Mouse (Mus musculus): ENCODE results near the gene Edar.
"Not testable (repeated sequence)": the region's sequence is repeated elsewhere in the genome, so short reads cannot be mapped to it uniquely, and the experiment has no call there.

Gene Edar

DNA sequence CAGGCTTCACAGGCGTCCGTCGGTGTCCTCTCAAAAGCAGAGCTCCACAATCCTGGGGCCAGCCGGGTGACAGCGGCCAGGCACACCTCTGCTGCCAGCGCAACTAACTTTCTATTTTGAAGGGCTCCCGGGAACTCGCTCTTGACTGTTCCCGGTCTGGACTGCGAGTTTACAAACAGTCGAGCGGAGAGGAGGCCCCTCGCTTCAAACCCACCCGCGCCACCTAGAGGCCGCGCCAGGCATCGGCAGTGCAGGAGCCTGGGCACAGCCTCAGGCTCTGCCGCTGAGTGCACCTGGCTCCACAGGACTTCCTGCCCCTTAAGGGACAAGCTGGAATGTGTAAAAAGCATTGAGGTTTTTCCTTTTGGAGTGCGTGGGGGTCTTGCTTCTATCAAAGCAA is at the start of gene Edar:
Edar (minus strand) TSS at position 122 of the 400 bp plus-strand sequence.
- DNase-seq, result peak; percentile 63 to 67

DNA sequence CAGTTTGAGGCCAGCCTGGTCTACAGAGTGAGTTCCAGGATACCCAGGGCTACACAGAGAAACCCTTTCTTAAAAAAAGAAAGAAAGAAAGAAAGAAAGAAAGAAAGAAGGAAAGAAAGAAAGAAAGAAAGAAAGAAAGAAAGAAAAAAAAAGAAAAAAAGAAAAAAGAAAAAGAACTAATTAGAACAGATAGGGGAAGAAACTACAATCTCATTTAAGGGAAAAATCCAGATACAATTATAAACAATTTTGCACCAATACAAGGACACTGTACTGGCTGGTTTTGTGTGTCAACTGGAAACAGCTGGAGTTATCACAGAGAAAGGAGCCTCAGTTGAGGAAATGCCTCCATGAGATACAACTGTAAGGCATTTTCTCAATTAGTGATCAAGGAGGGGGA is 42.7 kb upstream of the Edar start, which contains the start of gene Gm17542:
Gm17542 (minus strand) TSS at position 101 of the 400 bp plus-strand sequence.
- not testable (repeated sequence) for DNase-seq

DNA sequence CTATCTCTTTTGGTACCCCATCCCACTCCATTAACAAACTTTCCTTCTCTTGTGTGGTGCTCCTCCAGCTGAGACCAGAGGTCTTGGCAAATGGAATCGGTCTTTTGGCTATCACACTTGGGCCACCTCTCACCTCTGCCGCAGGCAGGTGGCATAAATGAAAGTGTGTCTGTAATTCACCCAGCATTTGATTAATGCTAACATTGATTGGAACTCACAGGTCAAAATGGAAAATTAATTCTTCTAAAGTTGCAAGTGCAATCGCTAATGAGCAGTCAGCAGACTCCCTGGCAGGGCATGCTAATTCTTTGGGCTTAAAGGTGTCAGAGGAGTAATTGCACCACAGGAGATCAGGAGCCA is 39.3 kb upstream of the Edar start:
- no peak for DNase-seq

DNA sequence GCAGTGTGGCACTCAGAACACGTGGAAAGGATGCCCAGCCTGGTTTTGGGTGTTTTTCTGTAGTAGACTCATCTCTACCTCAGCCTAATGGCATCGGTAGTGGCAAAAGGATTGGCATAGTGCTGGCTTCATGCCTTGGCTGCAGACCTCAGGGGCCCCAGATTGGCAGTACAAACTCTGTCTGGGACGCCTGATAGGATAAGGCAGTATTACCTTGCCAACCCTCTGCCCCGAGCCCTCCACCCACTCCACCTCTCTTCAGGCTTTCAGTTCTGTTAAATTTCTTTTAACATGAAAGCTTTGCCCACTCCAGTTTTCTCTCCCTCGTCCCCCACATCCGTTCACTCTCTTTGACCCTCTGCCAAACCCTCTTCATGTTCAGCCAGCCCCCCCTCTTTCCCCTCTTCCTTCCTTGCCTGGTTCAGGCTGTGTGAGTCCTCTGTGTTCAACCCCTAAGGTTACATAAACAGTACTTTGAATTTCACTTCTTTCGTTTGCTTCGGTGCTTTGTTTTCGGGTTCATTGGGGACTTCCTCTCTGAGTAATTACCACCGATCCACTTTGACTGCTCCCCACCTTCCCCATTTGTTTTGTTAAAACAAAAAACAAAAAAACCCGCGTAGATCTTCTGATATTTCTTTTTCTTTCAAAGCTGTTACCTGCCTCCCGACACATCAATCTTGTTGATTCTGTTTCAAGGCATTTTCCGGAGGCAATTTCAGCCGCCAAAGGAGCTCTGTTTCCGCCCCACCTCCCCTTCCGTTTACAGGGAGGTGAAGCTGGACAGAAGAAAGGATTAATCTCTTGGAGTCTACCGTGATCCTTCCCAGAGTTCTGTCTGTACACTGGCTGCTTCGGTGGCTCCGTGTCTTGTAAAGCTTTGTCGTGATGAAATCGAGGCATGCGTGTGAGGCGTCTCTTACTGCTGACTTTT is 38.7 kb upstream of the Edar start:
- DNase-seq, result peak; percentile 15 to 25

DNA sequence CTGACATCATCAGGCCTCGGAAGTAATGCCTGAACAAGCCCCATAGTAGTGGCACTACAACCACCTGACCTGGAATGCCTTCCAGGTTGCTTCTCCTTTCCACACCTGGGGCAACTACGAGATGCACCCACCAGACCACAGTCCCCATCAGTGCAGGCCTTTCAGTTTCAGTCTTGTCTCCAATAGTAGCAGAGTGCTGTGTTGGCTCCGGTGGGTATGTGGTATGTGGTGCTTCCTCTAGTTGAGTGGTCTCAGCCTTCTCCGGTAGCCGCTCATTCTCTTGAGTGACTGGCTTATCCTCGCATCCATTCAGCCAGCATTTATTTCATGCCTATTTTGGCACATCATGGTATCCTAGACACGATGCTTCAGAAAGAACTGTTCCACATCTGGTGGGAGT is 37.8 kb upstream of the Edar start:
- DNase-seq, result no peak

DNA sequence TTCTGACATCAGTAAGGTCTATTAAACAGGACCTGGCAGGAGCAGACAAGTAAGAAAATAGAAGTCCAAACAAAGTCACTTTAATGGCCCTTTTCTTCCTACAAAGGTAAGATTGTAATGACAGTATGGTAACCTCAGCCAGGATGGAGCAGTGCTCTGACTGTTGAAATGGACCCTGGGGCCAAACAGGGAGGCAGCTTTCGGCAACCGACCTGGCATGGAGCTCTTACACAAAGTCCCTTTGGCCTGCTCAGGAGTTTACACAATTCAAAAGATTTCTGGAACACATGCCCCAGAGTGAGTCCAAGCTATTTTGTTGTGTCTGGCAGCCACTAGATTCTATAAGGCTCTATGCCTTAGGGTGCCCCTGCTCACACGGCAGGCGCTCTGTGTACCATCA is 33.6 kb upstream of the Edar start:
- DNase-seq, result no peak

DNA sequence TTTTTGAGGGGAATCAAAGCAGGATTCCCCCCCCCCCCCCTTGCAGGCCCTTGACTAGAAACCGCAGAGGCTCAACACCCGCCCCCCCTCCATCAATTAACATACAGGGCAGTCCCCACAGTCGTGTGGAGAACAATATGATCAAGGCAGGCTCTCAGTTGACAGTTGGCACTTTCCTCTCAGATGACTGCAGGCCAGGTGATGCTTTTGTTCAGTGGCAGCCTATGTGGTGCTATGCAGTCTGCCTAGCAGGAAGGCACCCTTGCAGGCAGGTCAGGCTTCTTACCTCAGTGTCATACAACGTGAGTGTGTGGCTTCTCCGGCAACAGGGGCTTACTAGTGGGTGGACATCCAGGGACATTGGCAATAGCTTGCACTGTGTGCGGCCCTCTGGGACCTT is 25.1 kb upstream of the Edar start:
- no peak for DNase-seq

DNA sequence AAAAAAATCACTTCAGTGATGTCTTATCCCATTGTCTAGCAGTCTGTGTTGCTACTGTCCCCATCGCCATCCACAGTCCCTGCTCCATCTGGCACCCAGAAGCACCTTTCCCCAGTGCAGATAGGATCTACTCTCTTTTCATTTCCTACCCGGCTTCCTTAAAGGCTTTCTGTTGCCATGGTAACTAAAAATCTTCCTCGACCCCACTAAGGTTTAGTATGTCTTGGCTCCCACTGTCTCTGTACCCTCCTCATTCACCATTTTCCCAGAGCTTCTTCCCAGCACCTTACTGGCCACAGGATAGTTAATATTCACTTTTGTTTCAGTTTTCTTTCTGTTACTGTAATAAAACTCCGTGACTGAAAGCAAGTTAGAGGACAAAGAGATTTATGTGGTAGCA is 24.7 kb upstream of the Edar start:
- no peak for DNase-seq

DNA sequence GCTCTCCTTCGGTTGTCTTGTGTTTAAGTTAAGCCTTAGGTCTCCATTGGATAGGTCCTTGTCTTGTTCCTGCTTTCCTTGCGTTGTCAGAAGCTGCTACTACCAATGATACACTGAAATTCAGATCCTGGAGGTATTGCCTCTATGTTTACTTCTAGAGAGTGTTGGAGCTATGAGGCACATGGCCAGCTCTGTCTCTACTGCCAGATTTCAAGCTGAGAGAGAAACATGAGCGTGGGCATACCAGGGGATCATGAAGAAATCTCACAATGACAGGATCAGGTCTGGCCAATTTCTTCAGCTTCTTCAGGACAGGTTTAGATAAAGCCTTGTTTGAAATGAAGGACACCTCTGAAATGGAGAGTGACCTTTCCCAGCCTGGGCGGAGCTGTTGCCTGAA is 23.5 kb upstream of the Edar start:
- no peak for DNase-seq

DNA sequence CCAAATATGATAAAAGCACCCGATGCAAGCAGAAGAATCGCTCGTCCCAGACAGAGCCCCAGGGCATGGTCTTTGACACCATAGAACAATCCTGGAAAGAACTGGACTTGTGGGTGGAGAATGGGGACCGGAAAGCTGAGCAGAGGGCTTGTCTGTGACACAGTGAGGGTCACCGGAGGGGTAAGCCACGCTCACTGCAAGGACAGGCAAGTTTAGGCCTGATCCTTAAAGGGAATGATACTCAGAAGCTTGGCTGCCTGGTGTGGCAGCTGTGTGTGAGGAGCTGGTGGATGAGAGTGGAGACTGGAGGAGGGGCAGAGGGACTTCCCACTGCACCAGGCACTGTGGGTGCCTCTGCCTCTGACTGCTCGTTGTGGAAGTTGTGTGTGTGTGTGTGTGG is 15.6 kb upstream of the Edar start:
- DNase-seq, result no peak

DNA sequence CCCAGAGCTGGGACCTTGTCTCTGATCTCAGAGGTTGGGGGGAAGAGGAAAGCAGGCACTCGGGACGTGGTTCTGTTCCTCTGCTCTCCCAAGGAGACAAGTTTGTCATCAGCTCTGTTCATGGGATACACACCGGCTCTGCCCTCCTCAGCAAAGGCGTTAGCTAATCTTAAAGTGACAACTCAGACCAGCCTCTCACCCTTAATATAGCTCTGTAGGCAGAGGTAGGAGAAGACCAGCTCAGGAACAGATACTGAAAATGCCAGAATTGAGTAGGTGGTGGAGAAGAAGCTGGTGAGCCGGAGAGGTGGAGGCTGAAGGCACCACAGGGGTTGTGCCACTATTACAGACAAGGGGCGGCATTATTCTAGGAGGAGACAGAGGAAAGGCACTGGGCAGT is 3.8 kb upstream of the Edar start:
- DNase-seq, result no peak

DNA sequence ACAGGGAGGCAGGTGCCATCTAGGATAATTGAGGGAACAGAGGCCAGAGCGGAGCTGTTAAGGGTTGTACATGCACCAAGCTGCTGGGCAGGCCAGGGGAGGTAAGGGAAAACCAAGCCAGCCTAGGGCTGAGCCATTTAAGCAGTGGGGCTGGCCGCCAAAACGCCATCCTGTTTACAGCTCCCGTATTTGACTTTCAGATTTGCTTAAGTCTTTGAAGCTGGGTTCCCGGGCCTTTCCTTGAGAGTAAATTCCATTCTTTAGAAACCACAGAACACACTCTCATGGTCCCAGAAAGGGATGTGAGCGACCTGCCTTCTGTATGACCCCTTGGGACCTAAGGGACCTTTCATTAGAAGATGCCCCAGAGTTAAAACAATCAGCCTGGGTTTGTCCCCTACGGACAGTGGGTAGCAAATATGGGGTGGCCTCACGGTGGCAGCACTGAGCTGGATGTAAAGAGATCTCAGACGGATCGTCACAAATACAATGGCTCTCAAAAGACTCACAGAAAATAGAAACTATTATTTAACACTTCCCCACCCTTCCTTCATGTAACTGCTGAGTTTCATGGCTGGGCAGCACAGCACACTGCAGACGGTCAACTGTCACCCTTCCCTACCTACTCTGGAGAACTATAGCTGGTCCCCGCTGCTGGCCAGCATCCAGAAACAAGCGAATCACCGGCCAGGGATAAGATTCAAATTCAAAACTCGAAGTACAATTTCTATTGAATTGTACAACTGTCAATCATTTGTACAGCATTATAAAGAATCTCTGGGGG is 2.0 kb downstream of the Edar start:
- DNase-seq, result peak; percentile 69 to 71

DNA sequence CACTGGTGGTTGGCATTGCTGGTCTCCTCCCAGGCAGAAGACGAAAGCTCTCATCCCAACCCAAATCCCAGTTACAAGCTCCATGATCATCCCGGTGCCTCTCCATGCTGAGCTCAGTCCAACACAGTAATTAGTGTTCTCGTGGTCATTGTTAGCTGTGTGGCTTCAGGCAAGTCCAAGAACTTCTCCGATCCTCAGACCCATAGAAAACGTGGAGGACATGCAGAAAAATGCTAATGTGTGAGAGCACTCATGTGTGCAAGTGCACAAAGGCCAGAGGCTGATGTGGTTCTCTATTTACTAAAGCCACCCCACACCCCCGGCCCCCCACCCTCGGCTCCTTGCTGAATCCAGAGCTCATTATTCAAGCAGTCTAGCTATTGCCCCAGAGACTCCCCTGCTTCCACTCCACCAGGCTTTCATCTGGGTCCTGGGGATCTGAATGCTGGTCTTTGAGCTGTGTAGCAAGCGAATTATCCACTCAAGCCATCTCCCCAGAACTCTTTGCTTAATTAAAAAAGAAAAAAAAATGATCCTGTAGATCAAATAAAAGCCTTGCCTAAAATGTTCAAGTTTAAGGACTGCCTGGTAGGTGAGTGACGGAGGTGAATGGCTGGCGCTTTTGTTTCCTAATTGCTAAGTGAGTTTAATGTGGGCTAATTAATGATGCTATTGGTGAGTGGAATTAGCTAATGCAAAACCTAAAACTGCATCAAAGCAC is 2.7 kb downstream of the Edar start:
- DNase-seq, result no peak

DNA sequence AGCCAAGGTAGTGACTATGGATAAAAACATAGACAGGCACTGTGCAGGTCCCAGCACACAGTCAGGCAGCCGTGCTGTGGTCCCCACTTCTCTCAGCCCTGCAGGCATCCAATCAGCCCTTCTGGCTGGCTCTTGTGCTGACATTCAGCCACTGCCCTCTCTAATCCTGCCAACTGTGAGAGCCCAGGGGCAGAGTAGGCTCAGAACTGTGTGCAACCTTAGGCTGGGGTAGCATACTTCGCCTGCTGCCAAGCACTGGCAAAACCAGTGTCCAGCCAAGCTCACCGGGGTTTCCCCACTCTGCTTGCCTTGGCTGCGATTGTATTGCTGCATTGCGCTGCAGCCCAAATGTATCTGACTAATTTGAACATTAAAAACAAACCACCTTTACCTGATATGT is 11.6 kb downstream of the Edar start:
- DNase-seq, result no peak

DNA sequence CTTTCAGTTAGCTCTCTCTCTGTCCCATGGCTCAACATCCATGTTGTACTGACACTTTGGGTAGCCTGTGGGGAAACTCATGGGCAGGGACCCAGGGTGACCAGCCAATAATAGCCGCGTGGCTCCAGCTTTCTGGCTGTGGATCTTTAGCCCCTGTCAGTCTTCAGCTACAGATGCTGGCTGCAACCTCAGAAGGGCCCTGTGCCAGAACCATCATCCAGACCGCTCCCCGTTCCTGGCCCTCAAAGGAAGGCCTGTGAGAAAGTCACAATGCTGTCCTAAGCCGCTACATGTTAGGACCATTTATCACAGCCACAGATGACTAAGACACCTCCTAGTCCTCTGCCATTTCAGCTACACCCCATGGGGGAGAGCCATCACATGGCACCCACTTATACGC is 12.0 kb downstream of the Edar start:
- DNase-seq, result no peak

DNA sequence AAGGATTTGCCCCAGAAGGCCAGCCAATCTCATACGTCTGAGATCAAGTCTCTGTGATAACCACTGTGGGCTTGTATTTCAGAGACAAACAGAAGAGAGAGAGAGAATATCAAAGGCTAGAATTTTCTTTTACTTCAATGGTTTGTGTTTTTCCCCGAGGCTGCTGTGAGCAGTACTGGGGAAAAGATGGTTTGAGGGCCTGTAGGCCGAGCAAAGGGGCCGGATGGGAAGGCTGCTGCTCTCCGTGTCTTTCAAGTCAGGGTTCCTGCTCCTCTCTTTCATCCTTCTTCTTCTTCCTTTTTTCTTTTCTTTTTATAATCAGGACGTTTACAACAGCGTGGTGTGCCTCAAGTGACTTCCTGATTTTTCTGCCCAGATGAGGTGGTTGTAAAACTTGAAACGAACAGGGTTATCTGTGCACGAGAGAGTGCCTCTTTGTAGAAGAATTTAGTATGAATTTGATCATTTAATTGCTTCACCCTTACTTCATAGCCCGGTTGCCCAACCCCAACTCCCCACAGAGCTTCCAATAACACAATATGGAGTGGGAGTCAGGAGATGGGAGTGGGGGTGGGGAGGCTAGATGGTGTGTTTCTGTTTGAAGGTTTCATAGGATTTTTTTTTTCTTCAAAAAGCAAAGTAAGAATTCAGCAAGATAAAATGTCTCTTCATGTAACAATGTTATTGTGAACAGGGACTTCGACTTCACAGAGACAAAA is 16.0 kb downstream of the Edar start:
- no peak for DNase-seq

DNA sequence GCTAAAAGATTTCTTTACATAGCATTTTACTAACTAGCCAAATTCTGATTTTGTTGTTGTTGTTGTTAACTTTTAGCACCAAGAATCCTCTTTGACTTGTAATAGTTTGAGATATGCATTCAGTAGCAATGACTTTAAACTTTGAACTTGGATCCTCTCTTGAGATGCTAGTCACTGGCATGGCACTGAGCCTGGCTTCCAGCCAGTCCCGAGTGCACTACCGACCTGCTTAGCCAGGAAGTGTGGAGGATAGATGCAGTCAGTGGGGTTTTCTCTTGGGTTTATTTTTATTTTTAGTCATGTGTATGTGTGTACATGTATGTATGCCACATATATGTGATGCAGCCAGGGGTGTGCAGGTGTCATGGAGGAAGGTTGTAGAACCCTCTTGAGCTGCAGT is 17.7 kb downstream of the Edar start:
- no peak for DNase-seq

DNA sequence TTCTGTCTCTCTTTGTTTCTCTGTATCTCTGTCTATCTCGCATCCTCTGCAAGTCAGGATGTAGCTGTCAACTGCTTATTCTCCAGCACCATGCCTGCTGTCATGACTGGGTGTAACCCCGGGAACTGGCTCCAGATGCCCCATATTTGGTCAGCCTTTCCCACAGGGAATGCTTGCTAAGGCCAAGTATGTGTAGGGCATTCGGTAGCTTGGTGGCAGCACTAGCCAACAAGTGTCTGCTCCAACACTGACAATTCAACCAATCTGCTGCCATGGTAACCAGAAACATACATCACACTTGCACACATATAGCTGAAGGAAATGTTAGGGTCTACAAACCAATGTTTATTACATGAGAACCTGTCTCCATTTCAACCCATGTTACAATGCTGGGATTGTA is 21.8 kb downstream of the Edar start:
- DNase-seq, result no peak

DNA sequence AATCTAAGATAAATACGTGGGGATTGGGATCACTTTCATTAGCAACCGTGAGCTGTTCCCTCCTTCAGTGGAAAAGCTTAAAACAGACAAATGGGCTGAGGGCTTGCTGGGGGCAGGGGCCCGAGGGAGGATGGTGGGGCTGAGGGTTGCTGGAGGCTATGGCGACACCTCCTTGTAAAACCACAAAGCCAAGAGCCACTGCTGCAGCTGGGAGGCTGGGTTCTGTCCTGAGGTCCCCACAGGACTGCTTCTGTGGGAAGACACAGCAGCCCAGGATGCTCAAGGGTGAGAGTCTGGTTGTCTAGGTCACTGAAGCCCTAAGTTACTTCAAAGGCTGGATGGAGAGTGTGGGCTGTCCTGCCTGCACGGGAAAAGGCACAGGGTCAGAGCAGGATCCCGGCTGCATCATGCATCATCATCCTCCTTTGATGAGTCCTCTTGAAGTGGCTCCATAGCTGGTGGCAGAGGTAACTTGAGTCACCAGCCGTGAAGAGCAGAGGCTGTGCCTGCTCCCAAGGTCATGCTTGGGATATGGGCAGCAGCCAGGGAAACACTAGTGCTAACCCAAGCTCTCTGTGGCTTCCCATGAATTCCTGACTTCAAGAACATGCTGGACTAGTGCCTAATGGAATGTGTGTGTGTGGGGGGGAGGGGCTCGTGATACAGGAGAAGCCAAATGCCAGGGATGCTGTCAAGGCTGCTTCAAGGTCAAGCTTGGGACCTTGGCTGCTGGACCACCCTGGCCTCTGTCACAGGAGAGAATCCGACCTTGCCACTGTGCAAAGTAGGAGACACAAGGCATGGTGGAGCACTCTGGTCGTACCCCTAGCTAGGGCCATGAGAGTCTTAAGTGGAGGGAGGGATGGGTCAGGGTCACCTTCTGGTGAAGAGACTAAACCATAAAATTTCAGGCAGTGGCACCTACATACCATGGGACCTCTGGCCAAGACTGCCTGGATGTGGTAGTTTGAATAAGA is 22.7 kb downstream of the Edar start:
- DNase-seq, result no peak

DNA sequence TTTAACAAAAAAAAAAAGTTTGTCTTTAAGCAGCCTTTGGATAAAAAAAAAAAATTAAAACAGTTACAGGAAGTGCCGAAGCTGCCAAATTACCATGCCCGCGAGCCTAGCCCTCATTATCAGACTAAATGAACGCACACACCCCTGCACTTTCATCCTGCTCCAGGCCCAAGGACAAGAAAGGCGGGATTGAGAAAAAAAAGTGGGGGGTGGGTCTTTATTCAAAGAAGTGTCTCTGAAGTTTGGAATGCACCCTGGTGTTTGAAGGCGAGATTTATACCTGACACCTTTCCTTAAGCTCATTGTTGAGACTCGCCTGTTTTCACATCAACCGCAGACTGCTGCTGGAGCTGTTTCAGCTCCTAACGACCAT is 23.4 kb downstream of the Edar start:
- no peak for DNase-seq

DNA sequence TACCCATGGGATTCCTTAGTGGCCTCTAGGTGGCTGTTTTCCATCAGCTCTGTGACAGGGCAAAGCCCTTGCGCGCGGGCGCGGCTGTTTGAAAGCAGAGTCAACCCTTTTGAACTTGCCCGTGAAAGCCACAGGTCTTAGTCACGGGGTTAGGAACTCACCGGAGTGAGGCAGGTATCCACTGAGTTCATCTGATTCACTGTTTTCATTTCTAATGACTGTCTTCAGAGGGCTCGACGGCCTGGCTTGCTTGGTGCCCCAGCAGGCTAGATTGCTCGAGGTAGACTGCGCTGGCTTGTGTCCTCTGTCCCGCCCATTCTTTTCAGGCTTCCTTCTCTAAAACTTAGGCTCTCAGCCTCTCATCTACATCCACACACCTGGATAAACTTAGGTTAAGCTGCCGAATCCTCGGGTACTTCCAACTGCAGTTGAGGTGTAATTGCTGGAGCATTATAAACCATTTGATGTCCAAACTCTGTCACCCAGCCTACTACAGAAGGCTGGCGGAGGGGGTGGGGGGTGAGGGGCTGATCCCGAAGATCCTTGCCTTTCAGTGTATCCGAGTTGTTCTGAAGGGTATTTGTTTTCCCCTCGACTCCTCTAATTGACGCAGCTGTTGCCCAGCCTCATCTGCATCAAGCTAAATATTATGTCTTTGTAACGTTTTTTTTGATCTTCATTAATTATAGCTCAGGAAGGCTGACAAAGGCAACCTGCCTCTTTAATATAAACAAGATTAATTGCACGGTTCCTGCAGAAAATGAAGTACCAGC is 24.0 kb downstream of the Edar start:
- DNase-seq, result no peak
